Mouse (Mus musculus): Measurements from ENCODE around the gene Snap23. TPM values are rescaled to one million over a fixed set of nuclear protein-coding genes. Genes with fewer than 3 reads are reported as not detected.

The Snap23 gene
- total RNA-seq, 2 experiments from 2014 or later, result 46.6 to 47.3 TPM

Other genes with a start within 250 kb of the Snap23 start
- 10 to 100 TPM; 18.5 to 23.3 TPM for gene Vps39, start 214.5 kb upstream of the Snap23 start, total RNA-seq (2021)
- gene Ganc, start 163.8 kb upstream of the Snap23 start, total RNA-seq (2021), result 10 to 100 TPM; 30.2 to 36.5 TPM
- gene Tmem87a, start 163.6 kb upstream of the Snap23 start, total RNA-seq (2021), result 10 to 100 TPM; 33.6 to 35.1 TPM
- gene Capn3, start 111.7 kb upstream of the Snap23 start, total RNA-seq (2021), result 100 to 1,000 TPM; 126 to 135 TPM
- gene Zfp106, start 3.8 kb upstream of the Snap23 start, total RNA-seq (2021), result 100 to 1,000 TPM; 690 to 739 TPM
- gene Haus2, start 41.7 kb downstream of the Snap23 start, total RNA-seq (2021), result 1 to 10 TPM; 6.6 to 6.7 TPM
- gene Lrrc57, start 41.8 kb downstream of the Snap23 start, total RNA-seq (2021), result 10 to 100 TPM; 12.6 to 12.9 TPM
- 1 to 10 TPM; 1.8 to 2.3 TPM for gene Stard9, start 61.5 kb downstream of the Snap23 start, total RNA-seq (2021)